Mouse (Mus musculus): ENCODE data around the gene Sept12. TPM values are rescaled to one million over a fixed set of nuclear protein-coding genes. Genes with fewer than 3 reads are reported as not detected.

Gene Sept12
- polyA plus RNA-seq, 1 experiment = not detected

- Histone ChIP-seq H3K4me1 (ENCODE audit: control insufficient read depth, insufficient read depth, low read length) (peaks cover 3% of the 10 kb centered on the region; the same call in 1 of the 2 replicates), H3K4me3 (ENCODE audit: insufficient read depth, low read length) (peak within 1 kb of the TSS; percentile 66), H3K27ac (ENCODE audit: insufficient read depth, low read length) (peak within 1 kb of the TSS; percentile 76)
- no peak for TF ChIP-seq CTCF (IDR thresholded peaks at IDR 0.05; ENCODE audit: extremely low read depth, insufficient read depth, low read length)
- TF ChIP-seq POLR2A (IDR thresholded peaks at IDR 0.05; ENCODE audit: extremely low read depth, insufficient read depth, low read length) = peak; percentile 87
Measured at GRCm38 (mm10) chr16:4963797-4964709, 33.6 kb downstream of the Sept12 start, which contains the start of gene Anks3. Anks3 (minus strand) TSS chr16:4964205.

- no peak overlapping the region for H3K27ac ChIP-seq (ENCODE audit: insufficient read depth, low read length)
- H3K4me3 ChIP-seq (ENCODE audit: insufficient read depth, low read length) = peak overlapping the region; percentile 66
- TF ChIP-seq POLR2A (IDR thresholded peaks at IDR 0.05; ENCODE audit: extremely low read depth, insufficient read depth, low read length) (no peak), CTCF (IDR thresholded peaks at IDR 0.05; ENCODE audit: extremely low read depth, insufficient read depth, low read length) (no peak)
- H3K4me1 ChIP-seq (ENCODE audit: control insufficient read depth, insufficient read depth, low read length) = peaks cover 3% of the 10 kb centered on the region; the same call in 1 of the 2 replicates
Measured at GRCm38 (mm10) chr16:4963346-4963745, 34.3 kb downstream of the Sept12 start.

GRCm38 (mm10) chr16:4960260-4960659 is 37.4 kb downstream of the Sept12 start:
- H3K4me3 ChIP-seq (ENCODE audit: insufficient read depth, low read length) = no peak overlapping the region
- H3K27ac ChIP-seq (ENCODE audit: insufficient read depth, low read length) = no peak overlapping the region
- H3K4me1 ChIP-seq (ENCODE audit: control insufficient read depth, insufficient read depth, low read length) = peaks cover 10% of the 10 kb centered on the region
- TF ChIP-seq CTCF (IDR thresholded peaks at IDR 0.05; ENCODE audit: extremely low read depth, insufficient read depth, low read length) = no peak

GRCm38 (mm10) chr16:4957446-4957845 is 40.2 kb downstream of the Sept12 start:
- TF ChIP-seq CTCF (IDR thresholded peaks at IDR 0.05; ENCODE audit: extremely low read depth, insufficient read depth, low read length) (no peak), POLR2A (IDR thresholded peaks at IDR 0.05; ENCODE audit: extremely low read depth, insufficient read depth, low read length) (no peak)
- H3K27ac ChIP-seq (ENCODE audit: insufficient read depth, low read length) = 0 out of 2 replicates have a peak overlapping the region, but pooled peaks have one; percentile 72
- H3K4me3 ChIP-seq (ENCODE audit: insufficient read depth, low read length) = no peak overlapping the region
- H3K4me1 ChIP-seq (ENCODE audit: control insufficient read depth, insufficient read depth, low read length) = peaks cover 7% of the 10 kb centered on the region

- Histone ChIP-seq H3K4me3 (ENCODE audit: insufficient read depth, low read length) (no peak overlapping the region), H3K4me1 (ENCODE audit: control insufficient read depth, insufficient read depth, low read length) (peaks cover 7% of the 10 kb centered on the region), H3K27ac (ENCODE audit: insufficient read depth, low read length) (peak overlapping the region; percentile 72; the same call in 1 of the 2 replicates)
- TF ChIP-seq POLR2A (IDR thresholded peaks at IDR 0.05; ENCODE audit: extremely low read depth, insufficient read depth, low read length) (no peak), CTCF (IDR thresholded peaks at IDR 0.05; ENCODE audit: extremely low read depth, insufficient read depth, low read length) (no peak)
Measured at GRCm38 (mm10) chr16:4956609-4957008, 41.0 kb downstream of the Sept12 start.

- TF ChIP-seq CTCF (IDR thresholded peaks at IDR 0.05; ENCODE audit: extremely low read depth, insufficient read depth, low read length) (no peak), POLR2A (IDR thresholded peaks at IDR 0.05; ENCODE audit: extremely low read depth, insufficient read depth, low read length) (no peak)
- Histone ChIP-seq H3K27ac (ENCODE audit: insufficient read depth, low read length) (no peak overlapping the region), H3K4me1 (ENCODE audit: control insufficient read depth, insufficient read depth, low read length) (no peaks in the 10 kb centered on the region), H3K4me3 (ENCODE audit: insufficient read depth, low read length) (no peak overlapping the region)
Measured at GRCm38 (mm10) chr16:4947378-4947777, 50.3 kb downstream of the Sept12 start.

GRCm38 (mm10) chr16:4946155-4946554 is 51.5 kb downstream of the Sept12 start:
- Histone ChIP-seq H3K27ac (ENCODE audit: insufficient read depth, low read length) (no peak overlapping the region), H3K4me1 (ENCODE audit: control insufficient read depth, insufficient read depth, low read length) (no peaks in the 10 kb centered on the region), H3K4me3 (ENCODE audit: insufficient read depth, low read length) (no peak overlapping the region)
- TF ChIP-seq CTCF (IDR thresholded peaks at IDR 0.05; ENCODE audit: extremely low read depth, insufficient read depth, low read length) (no peak), POLR2A (IDR thresholded peaks at IDR 0.05; ENCODE audit: extremely low read depth, insufficient read depth, low read length) (no peak)

- TF ChIP-seq POLR2A (IDR thresholded peaks at IDR 0.05; ENCODE audit: extremely low read depth, insufficient read depth, low read length) (no peak), CTCF (IDR thresholded peaks at IDR 0.05; ENCODE audit: extremely low read depth, insufficient read depth, low read length) (no peak)
- H3K4me3 ChIP-seq (ENCODE audit: insufficient read depth, low read length) = no peak overlapping the region
- peaks cover under 1% of the 10 kb centered on the region; the same call in 1 of the 2 replicates for H3K4me1 ChIP-seq (ENCODE audit: control insufficient read depth, insufficient read depth, low read length)
- H3K27ac ChIP-seq (ENCODE audit: insufficient read depth, low read length) = no peak overlapping the region
Measured at GRCm38 (mm10) chr16:4945415-4945814, 52.2 kb downstream of the Sept12 start.

GRCm38 (mm10) chr16:4943431-4943830 is 54.2 kb downstream of the Sept12 start:
- Histone ChIP-seq H3K4me1 (ENCODE audit: control insufficient read depth, insufficient read depth, low read length) (peaks cover 5% of the 10 kb centered on the region), H3K4me3 (ENCODE audit: insufficient read depth, low read length) (no peak overlapping the region), H3K27ac (ENCODE audit: insufficient read depth, low read length) (no peak overlapping the region)
- TF ChIP-seq POLR2A (IDR thresholded peaks at IDR 0.05; ENCODE audit: extremely low read depth, insufficient read depth, low read length) (no peak), CTCF (IDR thresholded peaks at IDR 0.05; ENCODE audit: extremely low read depth, insufficient read depth, low read length) (no peak)

GRCm38 (mm10) chr16:4942868-4943267 is 54.8 kb downstream of the Sept12 start:
- H3K27ac ChIP-seq (ENCODE audit: insufficient read depth, low read length) = no peak overlapping the region
- no peak overlapping the region for H3K4me3 ChIP-seq (ENCODE audit: insufficient read depth, low read length)
- no peak for TF ChIP-seq POLR2A (IDR thresholded peaks at IDR 0.05; ENCODE audit: extremely low read depth, insufficient read depth, low read length)
- no peak for TF ChIP-seq CTCF (IDR thresholded peaks at IDR 0.05; ENCODE audit: extremely low read depth, insufficient read depth, low read length)
- peaks cover 6% of the 10 kb centered on the region for H3K4me1 ChIP-seq (ENCODE audit: control insufficient read depth, insufficient read depth, low read length)

Measured in cortical plate, adult 2 months (tissue).